Mouse (Mus musculus): ENCODE measurements at regions not wholly inside any gene's neighbourhood (a gene's known extent, or its start where the extent isn't known, plus 50 kb on each side); places are given as distances from the start of the nearest gene placed in this dataset.

- no peak for DNase-seq (ENCODE audit: low spot score in 2 of 2)
Observed at GRCm38 (mm10) chr14:100610017-100610760, 325.7 kb upstream of the Klf12 start.

- no peak for DNase-seq (ENCODE audit: low spot score in 2 of 2)
Observed at GRCm38 (mm10) chr14:100607109-100607508, 322.6 kb upstream of the Klf12 start.

DNA sequence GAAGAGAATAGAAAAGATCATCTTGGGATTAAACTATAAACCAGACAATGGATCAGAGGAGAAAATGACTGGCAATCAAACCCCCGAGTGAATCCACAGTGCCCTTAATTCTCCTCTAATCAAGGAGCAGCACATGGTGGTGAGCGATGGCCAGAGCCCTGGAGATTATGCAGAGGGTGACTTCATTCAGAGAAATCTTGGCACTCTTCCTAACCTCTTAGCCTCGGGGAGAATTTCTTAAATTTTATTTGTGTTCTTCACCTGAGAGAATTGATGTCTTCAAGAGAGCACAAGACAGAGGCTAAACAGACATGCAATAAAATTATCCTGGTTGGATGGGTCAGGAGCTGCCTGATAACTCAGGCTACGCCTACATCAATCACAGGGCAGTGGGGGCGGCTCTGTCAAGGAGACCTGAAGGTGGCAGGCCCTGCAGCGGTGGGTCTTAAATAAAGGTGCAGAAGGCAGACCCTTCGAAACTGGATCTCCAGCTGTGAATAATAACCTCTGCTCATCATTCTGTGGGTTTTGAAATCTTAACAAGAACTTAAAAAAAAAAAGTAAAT is 316.5 kb upstream of the Klf12 start:
- DNase-seq (ENCODE audit: low spot score in 2 of 2) = no peak

- DNase-seq (ENCODE audit: low spot score in 2 of 2) = no peak
Observed at GRCm38 (mm10) chr14:100570026-100570425, 285.5 kb upstream of the Klf12 start.

DNA sequence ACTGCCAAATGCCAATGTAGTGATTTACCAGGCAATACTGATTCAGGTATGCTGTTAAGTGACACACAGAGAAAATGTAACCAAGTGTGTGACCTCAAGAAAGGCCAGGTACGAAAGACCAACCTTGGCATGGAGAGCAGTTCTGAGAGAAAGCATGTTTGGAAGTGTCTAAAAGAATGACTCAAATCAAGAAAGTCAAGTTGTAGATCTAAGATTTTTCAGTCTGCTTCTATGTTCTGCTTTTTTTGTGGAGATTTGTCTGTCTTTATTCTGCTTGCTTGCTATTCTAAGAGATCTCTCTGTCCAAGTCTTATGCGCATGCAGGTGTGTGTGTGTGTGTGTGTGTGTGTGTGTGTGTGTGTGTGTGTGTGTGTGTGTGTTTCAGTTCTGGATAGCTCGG is 277.4 kb upstream of the Klf12 start:
- no peak for DNase-seq (ENCODE audit: low spot score in 2 of 2)

- DNase-seq (ENCODE audit: low spot score in 2 of 2) = no peak
Observed at GRCm38 (mm10) chr14:100558378-100558777, 273.9 kb upstream of the Klf12 start.

- no peak for DNase-seq (ENCODE audit: low spot score in 2 of 2)
Observed at GRCm38 (mm10) chr14:100552466-100552865, 268.0 kb upstream of the Klf12 start.

- DNase-seq (ENCODE audit: low spot score in 2 of 2) = no peak
Observed at GRCm38 (mm10) chr14:100550266-100550665, 265.8 kb upstream of the Klf12 start.

- DNase-seq (ENCODE audit: low spot score in 2 of 2) = no peak
Observed at GRCm38 (mm10) chr14:100530217-100530616, 245.7 kb upstream of the Klf12 start.

GRCm38 (mm10) chr14:100529758-100530157 is 245.3 kb upstream of the Klf12 start:
- no peak for DNase-seq (ENCODE audit: low spot score in 2 of 2)

DNA sequence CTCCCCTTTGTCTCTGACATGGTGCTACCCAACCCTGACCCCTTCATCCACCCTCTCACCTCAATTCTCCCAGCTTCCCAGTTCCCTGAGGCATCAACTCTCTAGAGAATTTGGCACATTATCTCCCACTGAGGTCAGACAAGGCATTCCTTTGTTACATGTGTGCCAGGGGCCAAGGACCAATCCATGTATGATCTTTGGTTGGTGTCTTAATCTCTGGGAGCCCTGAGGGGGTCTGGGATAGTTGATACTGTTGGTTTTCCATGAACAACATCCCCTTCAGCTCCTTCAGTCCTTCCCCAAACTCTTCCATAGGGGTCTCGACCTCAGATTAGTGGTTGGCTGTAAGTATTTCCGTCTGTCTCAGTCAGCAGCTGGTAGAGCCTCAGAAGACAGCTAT is 224.9 kb upstream of the Klf12 start:
- DNase-seq (ENCODE audit: low spot score in 2 of 2) = no peak

DNA sequence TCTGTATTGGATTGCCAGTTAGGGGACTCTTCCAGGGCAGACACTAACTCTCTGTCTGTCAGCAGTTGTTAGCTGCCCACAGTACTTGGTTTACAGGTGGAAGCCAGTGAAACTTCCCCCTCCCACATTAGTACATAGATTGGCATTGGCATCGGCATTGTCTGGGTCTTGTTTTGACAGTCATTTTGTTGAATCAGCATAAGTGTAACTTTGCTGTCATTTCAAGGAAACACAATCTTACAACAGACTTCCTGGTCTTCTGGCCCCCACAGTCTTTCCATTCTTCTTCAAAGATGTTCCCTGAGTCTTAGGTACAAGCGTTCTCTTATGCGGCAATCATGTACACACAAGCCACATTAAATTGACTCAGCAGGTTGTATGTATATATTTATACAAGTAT is 223.6 kb upstream of the Klf12 start:
- no peak for DNase-seq (ENCODE audit: low spot score in 2 of 2)

DNA sequence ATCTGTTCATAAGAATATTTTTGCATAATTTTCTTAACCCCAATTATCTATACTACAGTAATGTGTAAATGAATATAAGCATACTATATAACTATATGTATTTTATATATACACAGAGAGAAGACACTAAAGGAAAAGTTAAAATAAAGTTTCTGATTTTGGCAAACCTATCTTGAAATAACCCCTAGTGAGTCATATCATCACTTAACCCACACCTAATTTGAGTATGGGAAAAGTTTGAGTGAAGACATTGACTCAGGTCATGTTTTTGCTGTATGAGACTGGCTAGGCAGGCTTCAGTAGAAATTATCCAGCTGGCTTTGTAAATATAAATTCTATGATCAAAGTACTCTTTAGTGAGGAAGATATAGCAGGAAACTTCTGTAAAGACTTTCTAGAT is 223.1 kb upstream of the Klf12 start:
- DNase-seq (ENCODE audit: low spot score in 2 of 2) = no peak

DNA sequence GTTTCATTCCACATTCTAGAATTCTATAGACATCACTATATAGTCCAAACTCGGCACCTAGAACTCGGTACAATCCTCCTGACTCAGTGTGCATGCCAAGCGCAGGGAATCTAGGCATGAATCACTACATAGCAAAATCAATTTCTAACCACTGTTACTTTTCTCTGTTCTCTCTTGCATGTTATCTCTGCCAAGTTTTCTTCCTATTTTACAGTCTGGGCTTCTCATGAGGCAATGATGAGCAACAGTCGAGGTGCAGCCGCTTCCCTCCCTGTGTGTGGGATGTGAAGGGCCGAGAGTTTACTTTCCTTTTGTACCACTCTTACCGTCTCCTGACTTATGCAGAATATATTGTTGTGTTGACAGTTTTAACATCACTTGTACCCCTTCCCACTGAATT is 204.4 kb upstream of the Klf12 start:
- no peak for DNase-seq (ENCODE audit: low spot score in 2 of 2)

- no peak for DNase-seq (ENCODE audit: low spot score in 2 of 2)
Observed at GRCm38 (mm10) chr14:100485489-100485888, 201.0 kb upstream of the Klf12 start.

- DNase-seq (ENCODE audit: low spot score in 2 of 2) = no peak
Observed at GRCm38 (mm10) chr14:100484101-100484500, 199.6 kb upstream of the Klf12 start.

- no peak for DNase-seq (ENCODE audit: low spot score in 2 of 2)
Observed at GRCm38 (mm10) chr14:100477595-100478380, 193.3 kb upstream of the Klf12 start.

- DNase-seq (ENCODE audit: low spot score in 2 of 2) = no peak
Observed at GRCm38 (mm10) chr14:100468311-100468710, 183.8 kb upstream of the Klf12 start.

DNA sequence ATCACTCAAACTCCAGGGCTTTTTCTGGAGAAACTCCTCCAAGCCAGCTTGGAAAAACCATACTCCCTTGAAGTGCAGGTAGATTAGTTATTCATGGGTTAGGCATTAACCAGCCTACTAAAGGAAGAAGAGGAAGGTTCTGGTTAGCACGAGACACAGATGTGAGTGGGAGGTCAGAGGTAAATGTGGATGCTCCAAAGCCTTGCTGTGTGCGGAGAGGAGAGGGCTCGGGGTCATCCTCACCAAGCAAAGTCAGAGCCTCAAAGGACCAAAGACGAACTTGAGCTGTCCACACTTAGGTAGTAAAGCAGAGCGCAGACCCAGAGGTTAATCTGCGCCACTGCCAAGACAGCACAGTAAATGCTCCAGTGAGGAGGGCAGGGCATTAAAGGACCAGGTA is 177.8 kb upstream of the Klf12 start:
- DNase-seq (ENCODE audit: low spot score in 2 of 2) = no peak

DNA sequence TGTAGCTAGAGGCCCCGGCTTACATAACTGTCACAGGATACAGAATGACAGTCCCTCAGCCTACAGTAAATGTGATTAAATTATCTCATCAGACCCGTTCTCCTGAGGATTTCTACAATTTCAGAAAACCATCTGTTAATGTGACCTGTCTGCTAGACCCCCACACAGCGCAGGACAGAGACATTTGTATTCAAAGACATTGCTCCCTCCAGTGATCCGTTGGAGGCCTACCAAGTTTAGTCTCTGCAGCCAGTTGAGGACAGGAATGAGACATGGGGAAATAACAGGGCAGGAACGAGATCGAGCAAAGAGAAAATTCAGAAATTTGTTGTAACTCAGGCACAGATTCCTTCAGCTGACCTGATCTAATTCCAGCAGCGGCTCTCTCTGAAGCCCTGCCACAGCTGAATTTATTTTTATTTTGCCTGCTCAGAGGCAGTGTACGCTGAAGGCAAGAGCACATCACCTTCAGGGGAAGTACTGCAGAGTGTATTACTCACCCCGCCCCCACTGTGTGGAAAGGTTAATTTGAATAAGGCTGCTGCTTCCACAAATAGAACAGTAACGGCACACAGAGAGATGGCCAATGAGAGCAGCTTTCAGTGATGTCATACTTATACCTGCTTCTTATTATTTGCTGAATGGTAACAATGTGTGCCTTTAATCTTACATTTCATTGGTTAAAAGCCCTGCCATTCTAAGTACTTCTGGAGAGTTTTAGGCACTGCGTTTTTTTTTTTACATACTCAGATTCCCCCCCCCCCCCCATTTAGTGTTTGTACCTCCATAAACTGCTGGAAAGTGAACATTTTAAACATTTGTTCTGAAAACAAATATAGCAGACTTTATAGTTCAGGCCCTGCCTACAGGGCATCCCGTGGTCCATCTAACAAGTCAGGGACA is 176.9 kb upstream of the Klf12 start:
- DNase-seq (ENCODE audit: low spot score in 2 of 2) = no peak

DNA sequence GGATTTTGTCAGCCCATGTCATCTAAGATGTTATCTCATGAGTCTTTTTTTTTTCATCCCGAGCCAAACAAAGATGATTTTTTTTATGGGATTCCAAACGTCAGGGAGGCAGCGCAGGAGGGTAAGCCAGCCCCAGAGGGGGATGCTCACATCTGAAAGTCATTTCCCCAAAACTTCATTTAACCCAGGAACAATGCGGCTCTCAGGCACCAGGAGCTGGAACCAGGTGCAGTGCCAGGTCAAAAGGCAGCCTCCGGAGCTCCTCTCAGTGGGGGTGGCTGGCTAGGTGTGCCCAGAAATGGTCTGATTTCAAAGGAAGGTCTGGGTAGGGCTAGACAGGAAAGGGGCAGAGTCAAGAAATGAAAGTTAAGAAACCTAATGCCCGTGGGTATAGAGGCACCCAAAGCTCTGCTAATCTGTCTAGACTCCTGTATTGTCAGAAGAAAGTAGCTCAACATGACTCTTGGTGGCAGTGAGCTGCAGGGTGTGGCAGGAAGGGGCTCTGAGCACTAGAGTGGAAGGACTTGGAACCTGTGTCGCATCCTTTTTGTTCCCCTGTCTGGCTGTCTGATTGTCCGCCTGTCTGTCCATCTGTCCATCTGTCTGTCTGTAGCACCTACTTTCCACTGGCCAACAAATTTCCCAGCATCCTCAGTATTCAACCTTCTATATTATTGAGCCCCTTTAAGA is 175.3 kb upstream of the Klf12 start:
- DNase-seq (ENCODE audit: low spot score in 2 of 2) = no peak

Measured in thymus, postnatal 10 days (tissue).